ENCODE assay signal across 8 mouse cellular contexts in genomic region chr11:32925421-32926271, GRCm38 (mm10).
DNase-seq lines count a peak whose midpoint lies in the region; ATAC-seq and TF ChIP-seq lines count a peak whose summit lies in the region.

No protein-coding gene starts in this region.

- 0 out of 2 replicates have a peak, but pooled peaks have one; percentile 39 for ATAC-seq in heart, embryonic 11.5 days (replicated peaks; ENCODE audit: insufficient number of reproducible peaks, low FRiP score, low TSS enrichment)
- peak; percentile 80; the same call in 1 of the 2 replicates for ATAC-seq in kidney, postnatal 0 days (replicated peaks; ENCODE audit: low FRiP score, low read depth)

- no peak for TF ChIP-seq CTCF in kidney, postnatal 0 days (IDR thresholded peaks at IDR 0.05; ENCODE audit: low read depth)

- peak overlapping the region; percentile 66 for H3K4me2 ChIP-seq in heart, embryonic 11.5 days
- peak overlapping the region; percentile 44 for H3K4me2 ChIP-seq in kidney, postnatal 0 days (ENCODE audit: low read length)

- H3K4me3 ChIP-seq in heart, embryonic 11.5 days (ENCODE audit: low read depth, low read length): peak overlapping the region; percentile 23; the same call in 1 of the 2 replicates
- H3K4me3 ChIP-seq in kidney, postnatal 0 days (replicated peaks; ENCODE audit: low read depth, low read length): no peak overlapping the region

- no peaks in the 10 kb centered on the region for H3K36me3 ChIP-seq in heart, embryonic 11.5 days (ENCODE audit: control insufficient read depth, insufficient read depth, low read length)
- no peaks in the 10 kb centered on the region for H3K36me3 ChIP-seq in kidney, postnatal 0 days (ENCODE audit: insufficient read depth, low read length)

- peak overlapping the region; percentile 54; the same call in 1 of the 2 replicates for H3K27ac ChIP-seq in heart, embryonic 11.5 days (ENCODE audit: low read depth, low read length)
- no peak overlapping the region for H3K27ac ChIP-seq in kidney, postnatal 0 days

- 2% methylated on average over 33 of the region's 33 CpGs for WGBS in heart, embryonic 11.5 days (ENCODE audit: insufficient replicate concordance)
- WGBS in kidney, postnatal 0 days: 6% methylated on average over 33 of the region's 33 CpGs

- peaks cover 3% of the 10 kb centered on the region; the same call in 1 of the 2 replicates for H3K4me1 ChIP-seq in heart, embryonic 11.5 days (ENCODE audit: control insufficient read depth, insufficient read depth, low read length)
- H3K4me1 ChIP-seq in kidney, postnatal 0 days (replicated peaks; ENCODE audit: insufficient read depth, low read length): no peaks in the 10 kb centered on the region; the same call in 1 of the 2 replicates

- DNase-seq in urinary bladder, postnatal 14 days (ENCODE audit: low spot score): peak; percentile 65
- DNase-seq in urinary bladder, postnatal 10 days (ENCODE audit: low spot score): no peak
- peak; percentile 64 for DNase-seq in kidney, postnatal 0 days (ENCODE audit: low spot score)
- DNase-seq in mesoderm, embryonic 11.5 days (ENCODE audit: low read depth, low spot score): peak; percentile 63
- peak; percentile 43 for DNase-seq in yolk sac, embryonic 10.5 days (ENCODE audit: low spot score)
- no peak for DNase-seq in frontal cortex, postnatal 10 days (ENCODE audit: low spot score in 2 of 2)
- DNase-seq in left cerebral cortex, adult 8-10 months (ENCODE audit: low spot score in 2 of 2): no peak

- H3K9ac ChIP-seq in heart, embryonic 11.5 days (ENCODE audit: low read depth, low read length): peak overlapping the region; percentile 62
- H3K9ac ChIP-seq in kidney, postnatal 0 days (ENCODE audit: low read depth, low read length): 0 out of 2 replicates have a peak overlapping the region, but pooled peaks have one; percentile 25

- peaks cover 5% of the 10 kb centered on the region for H3K27me3 ChIP-seq in heart, embryonic 11.5 days (ENCODE audit: control insufficient read depth, insufficient read depth, low read length)
- H3K27me3 ChIP-seq in kidney, postnatal 0 days (ENCODE audit: insufficient read depth, low read length): no peaks in the 10 kb centered on the region; the same call in 1 of the 2 replicates

- no peaks in the 10 kb centered on the region for H3K9me3 ChIP-seq in heart, embryonic 11.5 days (replicated peaks; ENCODE audit: control insufficient read depth, low read length)
- no peaks in the 10 kb centered on the region for H3K9me3 ChIP-seq in kidney, postnatal 0 days (replicated peaks; ENCODE audit: low read length)

Comparison
In these comparisons a context has a peak if more than half of its experiments do, and no peak if none do; other contexts are left out.
1. DNase-seq: peak in urinary bladder, postnatal 14 days (single experiment), kidney, postnatal 0 days (single experiment), mesoderm, embryonic 11.5 days (single experiment) and yolk sac, embryonic 10.5 days (single experiment); none in urinary bladder, postnatal 10 days (single experiment), frontal cortex, postnatal 10 days (0 of 2) and left cerebral cortex, adult 8-10 months (0 of 2).